Mouse (Mus musculus) C2C12 (cell line): ENCODE results near the gene Grik4.

ENCODE experiments used
- CEBPB ChIP-seq: IDR thresholded peaks from one replicate; pipeline ENCODE4 v1.6.1; 2011; ENCODE audit warnings: low read depth, mild to moderate bottlenecking, control low read depth, moderate library complexity
- CTCF ChIP-seq: IDR thresholded peaks from one replicate; pipeline ENCODE4 v1.5.1; 2011; ENCODE audit not compliant: control insufficient read depth, insufficient read depth, insufficient read length
- FOSL1 ChIP-seq: IDR thresholded peaks from one replicate; pipeline ENCODE4 v1.8.0; 2011; ENCODE audit warnings: mild to moderate bottlenecking, low read length; ENCODE audit not compliant: poor library complexity, insufficient read depth, severe bottlenecking
- MAX ChIP-seq: IDR thresholded peaks from one replicate; pipeline ENCODE4 v1.6.1; 2011; ENCODE audit warnings: mild to moderate bottlenecking, control low read depth
- MYOD1 ChIP-seq: IDR thresholded peaks from one replicate; pipeline ENCODE4 v1.6.1; 2011; ENCODE audit warnings: low read depth; ENCODE audit not compliant: control insufficient read depth, insufficient read length
- USF1 ChIP-seq: IDR thresholded peaks from one replicate; pipeline ENCODE4 v1.6.1; 2011; ENCODE audit warnings: low read depth, mild to moderate bottlenecking, control low read depth, moderate library complexity

GRCm38 (mm10) chr9:42721718-42722117 lies 222.6 kb downstream of the Grik4 start:
- TF ChIP-seq CTCF (no peak), USF1 (no peak), MAX (no peak), CEBPB (no peak), MYOD1 (no peak), FOSL1 (no peak)
